In the genomic region with DNA sequence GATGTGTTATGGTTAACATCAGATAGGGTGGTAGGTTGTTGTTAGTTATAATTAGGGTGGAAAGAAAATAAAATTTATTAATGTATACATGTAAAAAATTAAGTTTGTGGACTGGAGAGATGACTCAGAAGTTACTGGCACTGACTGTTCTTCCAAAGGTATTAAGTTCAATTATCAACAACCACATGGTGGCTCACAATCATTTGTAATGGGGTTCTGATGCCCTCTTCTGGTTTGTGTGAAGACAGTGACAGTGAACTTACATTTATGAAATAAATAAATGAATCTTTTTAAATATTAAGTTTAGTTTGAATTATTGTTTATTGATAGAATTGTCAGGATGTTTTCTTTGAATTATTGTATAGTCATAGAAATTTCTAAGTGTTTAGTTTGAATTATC, we compare ENCODE assay signal across 18 mouse cellular contexts.
"Had no signal": no experiment of that assay in that cellular context is flagged by ENCODE, and none has a peak within 500 bp of the region (broad histone marks: within the 10 kb centered on the region; RNA-seq: fewer than 3 reads in every experiment).

No protein-coding gene starts in this region.

- H3K27me3 ChIP-seq: kidney, embryonic 15.5 days; limb, embryonic 12.5 days; limb, embryonic 15.5 days; liver, embryonic 13.5 days had no signal

- H3K27ac ChIP-seq: kidney, embryonic 15.5 days; limb, embryonic 12.5 days; limb, embryonic 15.5 days; liver, embryonic 13.5 days; stomach, postnatal 0 days had no signal

- H3K4me1 ChIP-seq: kidney, embryonic 15.5 days; limb, embryonic 12.5 days; limb, embryonic 15.5 days; liver, embryonic 13.5 days had no signal

- H3K4me2 ChIP-seq: kidney, embryonic 15.5 days; limb, embryonic 12.5 days; limb, embryonic 15.5 days; liver, embryonic 13.5 days; midbrain, embryonic 11.5 days had no signal

- H3K4me3 ChIP-seq: kidney, embryonic 15.5 days; limb, embryonic 12.5 days; limb, embryonic 15.5 days; liver, embryonic 13.5 days had no signal

- DNase-seq: kidney, postnatal 10 days; left cerebral cortex, postnatal 4 days; liver, embryonic 13.5 days; lung, adult 2 months; lung, postnatal 14 days; lung, postnatal 4 days; midbrain, embryonic 14.5 days; right cerebral cortex, adult 18-20 months; right cerebral cortex, postnatal 14 days; right cerebral cortex, postnatal 4 days; thymus, adult 2 months; thymus, postnatal 14 days; thymus, postnatal 4 days had no signal

- H3K9ac ChIP-seq: kidney, embryonic 15.5 days; limb, embryonic 12.5 days; limb, embryonic 15.5 days; liver, embryonic 13.5 days had no signal

- H3K36me3 ChIP-seq: kidney, embryonic 15.5 days; limb, embryonic 12.5 days; limb, embryonic 15.5 days; liver, embryonic 13.5 days had no signal

- H3K9me3 ChIP-seq: kidney, embryonic 15.5 days; limb, embryonic 15.5 days; liver, embryonic 13.5 days had no signal
